Mouse (Mus musculus): ENCODE data around the gene Unc50.

- TF ChIP-seq CTCF (IDR thresholded peaks at IDR 0.05; ENCODE audit: low read depth, low read length) (no peak), POLR2A (IDR thresholded peaks at IDR 0.05; ENCODE audit: borderline replicate concordance, low read depth, low read length) (no peak)
Measured at GRCm38 (mm10) chr1:37464878-37465452, 35.0 kb downstream of the Unc50 start.
